Mouse (Mus musculus): ENCODE data around the gene Foxp2.

GRCm38 (mm10) chr6:14885199-14885598 lies 15.9 kb upstream of the Foxp2 start:
- TF ChIP-seq CTCF (IDR thresholded peaks at IDR 0.05; ENCODE audit: borderline replicate concordance, insufficient read depth, low read length): no peak
- no peak for TF ChIP-seq POLR2A (IDR thresholded peaks at IDR 0.05; ENCODE audit: low read depth, low read length)

All from embryonic fibroblast, embryonic 13.5 days (primary cell).